Mouse (Mus musculus) layer of hippocampus, postnatal 14 days (tissue): ENCODE data around the gene Spsb1. TPM values are rescaled to one million over a fixed set of nuclear protein-coding genes. Genes with fewer than 3 reads are reported as not detected.

Experiments used
- DNase-seq, 2 experiments: peaks; one replicate each; pipeline ENCODE4 v3.0.0; 2021 to 2022; ENCODE audit warnings: low spot score in 2 of 2, mixed read lengths in 1 of 2
- total RNA-seq, 2 experiments: library from RNA; stranded (reverse); gene quantifications; 2 replicates each; pipeline ENCODE4 v1.2.3; 2021

Gene Spsb1
- total RNA-seq, 2 experiments from 2014 or later = 25.3 to 29.1 TPM

DNA sequence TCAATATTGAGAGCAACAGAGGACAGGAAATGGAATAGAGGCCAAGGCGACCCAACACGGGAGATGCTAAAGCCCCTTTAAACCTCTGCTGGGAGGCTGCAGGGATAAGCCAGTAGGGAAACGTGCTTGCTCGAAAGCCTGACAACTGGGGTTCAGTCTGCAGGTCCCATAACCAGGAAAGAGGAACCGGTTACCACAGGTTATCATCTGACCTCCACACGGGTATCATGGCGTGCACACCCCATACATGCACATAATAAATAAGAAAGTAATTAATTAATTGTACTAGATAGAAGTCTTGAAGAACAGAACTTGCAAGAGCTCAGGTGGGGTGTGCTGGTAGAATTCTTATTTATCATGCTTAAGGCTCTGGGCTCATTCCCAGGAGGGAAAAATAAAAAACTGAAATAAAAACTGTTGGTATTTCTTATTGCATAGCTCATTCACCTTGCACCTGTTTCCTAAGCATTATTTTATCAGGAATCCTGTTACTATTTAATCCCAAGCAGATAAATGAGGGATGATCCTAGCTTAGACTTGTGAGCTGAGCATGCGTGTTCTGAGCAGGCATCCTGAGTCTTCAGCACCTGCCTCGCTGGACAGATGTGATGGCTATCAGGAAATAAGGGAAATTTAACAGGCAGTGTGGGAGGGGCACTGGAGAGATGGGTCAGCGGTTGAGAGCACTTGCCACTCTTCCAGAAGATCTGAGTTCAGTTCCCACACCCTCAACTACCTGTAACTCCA lies 32.0 kb upstream of the Spsb1 start:
- no peak for DNase-seq

GRCm38 (mm10) chr4:149983921-149984645 lies 29.2 kb upstream of the Spsb1 start:
- DNase-seq = no peak

GRCm38 (mm10) chr4:149982154-149982553 lies 27.3 kb upstream of the Spsb1 start:
- no peak for DNase-seq

GRCm38 (mm10) chr4:149979819-149980308 lies 25.0 kb upstream of the Spsb1 start:
- peak; percentile 78 to 86 for DNase-seq

DNA sequence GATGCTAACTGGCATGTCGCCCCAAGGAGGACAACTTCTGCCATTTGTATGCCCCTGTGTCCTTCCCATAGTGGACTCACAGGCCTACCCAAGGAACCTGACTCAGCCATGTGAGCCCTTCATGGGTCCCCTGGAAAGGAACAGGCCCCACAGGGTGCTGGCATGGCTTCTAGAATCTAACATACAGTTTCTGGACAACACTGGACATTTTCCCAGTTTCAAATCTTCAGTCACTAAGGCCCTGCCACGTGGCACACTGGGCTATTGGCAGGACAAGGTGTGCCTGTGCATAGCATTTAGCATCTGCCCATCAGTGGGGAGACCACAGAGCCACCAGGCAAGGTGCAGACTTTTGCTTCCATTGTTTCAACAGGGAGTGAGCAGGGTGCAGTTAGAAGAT lies 24.0 kb upstream of the Spsb1 start:
- DNase-seq = no peak

GRCm38 (mm10) chr4:149977801-149978544 lies 23.1 kb upstream of the Spsb1 start:
- DNase-seq = no peak

- DNase-seq = no peak
Observed at GRCm38 (mm10) chr4:149977181-149977580, 22.3 kb upstream of the Spsb1 start.

DNA sequence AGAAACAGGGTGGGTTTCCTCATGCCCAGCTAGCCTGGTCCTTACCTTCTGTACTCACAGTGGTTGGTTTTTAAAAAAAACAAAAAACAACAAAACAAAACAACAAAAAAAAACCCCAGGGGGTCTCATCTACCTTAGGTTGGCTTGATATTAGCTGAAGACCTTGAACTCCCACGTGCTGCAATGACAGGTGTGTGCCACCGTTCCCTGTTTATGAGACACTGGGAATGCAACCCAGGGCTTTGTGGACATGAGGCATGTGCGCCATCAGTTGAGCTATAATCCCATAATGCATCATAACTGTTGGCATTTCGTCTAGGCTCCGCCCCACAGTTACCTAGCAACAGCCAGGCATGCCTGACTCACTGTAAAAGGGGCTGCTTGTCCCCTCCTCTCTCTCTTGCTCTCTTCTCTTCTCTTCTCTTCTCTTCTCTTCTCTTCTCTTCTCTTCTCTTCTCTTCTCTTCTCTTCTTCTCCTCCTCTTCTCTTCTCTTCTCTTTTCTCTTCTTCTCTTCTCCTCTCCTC lies 20.9 kb upstream of the Spsb1 start:
- no peak for DNase-seq

GRCm38 (mm10) chr4:149975291-149975690 lies 20.4 kb upstream of the Spsb1 start:
- no peak for DNase-seq

DNA sequence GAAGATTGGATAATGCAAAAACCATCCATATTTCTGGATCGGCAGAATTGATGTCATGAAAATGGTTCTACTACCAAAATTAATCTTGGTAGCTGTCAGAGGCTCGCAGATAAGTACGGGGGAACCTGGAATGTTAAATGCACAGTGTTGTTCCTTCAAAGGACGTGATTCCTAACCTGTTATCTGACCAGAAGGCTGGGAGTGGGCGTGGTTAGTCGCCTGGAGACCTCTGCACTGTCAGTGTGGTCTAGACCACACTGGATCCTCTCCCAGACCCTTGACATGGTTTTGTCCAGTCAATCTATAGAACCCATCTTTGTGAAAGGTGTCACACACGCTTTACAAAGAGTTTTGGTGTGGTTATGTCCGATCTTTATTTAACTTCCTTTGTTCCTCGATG lies 16.6 kb upstream of the Spsb1 start:
- DNase-seq = no peak

DNA sequence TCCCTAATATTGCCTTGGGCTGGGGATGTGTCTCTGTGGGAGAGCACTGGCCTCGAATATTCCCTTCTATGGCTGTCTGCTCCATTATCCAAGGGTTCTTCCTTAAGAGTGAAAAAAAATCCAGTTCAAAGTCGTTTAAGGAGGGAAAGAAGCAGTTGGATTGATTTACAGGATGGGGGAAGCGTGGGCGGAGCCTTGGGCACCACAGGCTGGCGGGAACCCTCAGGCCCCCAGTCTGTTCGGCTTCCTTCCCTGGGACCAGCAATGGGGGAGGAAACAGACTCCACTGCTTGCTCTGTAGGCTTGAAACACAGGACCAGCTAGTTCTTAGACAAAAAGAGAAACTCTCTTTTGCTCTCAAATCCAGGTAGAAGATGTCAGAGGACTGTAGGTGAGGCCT lies 13.7 kb upstream of the Spsb1 start:
- DNase-seq = no peak

DNA sequence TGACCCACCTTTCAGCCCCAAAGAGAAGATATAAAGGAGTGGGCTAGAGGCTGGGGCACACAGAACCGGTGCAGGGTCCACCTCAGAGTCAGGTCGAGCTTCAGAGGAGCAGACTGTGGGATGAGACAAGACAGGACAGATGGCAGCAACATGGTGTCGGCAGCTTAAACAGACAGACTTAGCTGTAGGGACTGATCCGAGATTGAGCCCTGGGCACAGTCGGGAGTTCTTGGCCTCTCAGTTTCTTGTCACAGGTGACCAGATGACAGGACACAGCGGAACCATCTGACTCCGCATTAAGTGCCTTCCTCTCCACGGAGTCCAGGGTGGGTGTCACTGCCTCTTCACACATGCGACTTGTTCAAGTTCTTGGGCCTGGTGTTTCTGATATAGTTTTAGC lies 12.1 kb upstream of the Spsb1 start:
- no peak for DNase-seq

GRCm38 (mm10) chr4:149966252-149966651 lies 11.4 kb upstream of the Spsb1 start:
- DNase-seq = peak in 1 of 2 experiments; percentile 39

GRCm38 (mm10) chr4:149965672-149966071 lies 10.8 kb upstream of the Spsb1 start:
- no peak for DNase-seq

GRCm38 (mm10) chr4:149965242-149965641 lies 10.4 kb upstream of the Spsb1 start:
- DNase-seq = no peak

DNA sequence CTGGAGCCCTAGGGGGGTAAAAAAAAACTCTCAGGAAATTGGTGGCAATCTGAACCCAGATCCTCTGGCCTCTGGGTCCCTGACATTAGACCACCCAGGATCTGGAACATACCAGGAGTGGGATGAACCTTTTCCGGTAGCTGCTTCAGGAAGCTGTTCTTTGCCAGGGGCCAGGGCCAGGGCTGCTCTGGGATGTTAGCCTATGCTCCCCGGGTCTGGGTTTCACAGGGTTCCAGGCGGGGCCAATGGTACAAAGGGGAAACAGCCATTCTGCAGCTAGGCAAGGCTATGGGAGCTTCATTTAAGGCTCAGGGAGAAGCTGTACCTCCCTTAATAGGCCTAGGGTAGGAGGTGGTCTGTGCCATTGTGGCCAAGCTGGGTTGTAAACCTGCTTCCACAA lies 9.9 kb upstream of the Spsb1 start:
- DNase-seq = no peak

DNA sequence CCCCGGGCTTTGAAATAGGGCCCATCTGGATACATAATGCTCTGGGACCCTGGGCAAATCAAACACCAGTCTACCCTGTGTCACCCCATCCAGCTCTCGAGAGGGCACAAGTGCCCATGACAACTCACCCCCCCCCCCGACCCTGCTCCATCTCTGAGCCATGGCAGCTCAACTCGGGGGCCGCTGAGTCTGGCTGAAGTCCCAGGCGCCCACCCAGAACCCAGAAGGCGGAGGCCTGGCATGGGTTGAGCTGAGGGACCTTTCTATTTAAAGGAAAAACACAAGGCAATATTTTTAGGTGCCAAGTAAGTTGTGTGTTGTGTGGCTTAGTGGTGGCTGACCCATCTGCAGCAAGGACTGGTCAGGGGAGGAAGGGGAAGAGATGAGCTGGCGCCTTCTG lies 9.4 kb upstream of the Spsb1 start:
- DNase-seq = no peak

DNA sequence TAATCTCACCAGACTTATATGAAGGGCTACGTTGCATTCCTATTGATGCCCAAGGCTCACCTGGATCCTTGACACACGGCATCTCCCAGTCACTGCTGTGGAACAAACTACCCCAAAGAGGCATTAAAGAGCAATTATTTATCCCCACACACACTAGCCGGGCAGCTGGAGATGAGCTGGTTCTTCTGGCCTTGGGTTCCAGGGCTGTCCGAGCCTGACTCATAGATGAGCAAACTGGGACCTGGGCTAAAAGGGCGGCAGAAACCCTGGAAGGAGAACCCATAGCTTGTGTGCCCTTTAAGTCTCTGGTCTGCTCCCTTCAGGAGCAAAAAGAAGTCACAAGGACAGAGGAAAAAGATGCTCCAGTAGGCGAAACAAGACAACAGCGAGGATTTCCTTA lies 5.5 kb upstream of the Spsb1 start:
- DNase-seq = no peak

DNA sequence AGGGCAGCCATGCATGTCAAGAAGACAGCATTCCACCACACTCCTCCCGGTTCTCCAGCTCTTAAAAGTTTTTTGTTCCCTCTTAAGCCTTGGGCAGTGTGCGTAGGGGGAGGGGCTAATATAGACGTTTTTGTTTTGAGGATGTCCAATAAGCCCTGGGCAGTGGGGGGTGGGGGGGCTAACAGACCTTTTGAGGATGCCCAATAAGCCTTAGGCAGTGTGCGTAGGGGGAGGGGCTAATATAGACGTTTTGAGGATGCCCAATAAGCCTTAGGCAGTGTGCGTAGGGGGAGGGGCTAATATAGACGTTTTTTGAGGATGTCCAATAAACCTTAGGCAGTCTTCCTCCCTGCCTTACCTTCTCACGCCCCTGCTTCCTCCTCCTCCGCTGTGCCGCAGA lies 5.0 kb upstream of the Spsb1 start:
- no peak for DNase-seq

DNA sequence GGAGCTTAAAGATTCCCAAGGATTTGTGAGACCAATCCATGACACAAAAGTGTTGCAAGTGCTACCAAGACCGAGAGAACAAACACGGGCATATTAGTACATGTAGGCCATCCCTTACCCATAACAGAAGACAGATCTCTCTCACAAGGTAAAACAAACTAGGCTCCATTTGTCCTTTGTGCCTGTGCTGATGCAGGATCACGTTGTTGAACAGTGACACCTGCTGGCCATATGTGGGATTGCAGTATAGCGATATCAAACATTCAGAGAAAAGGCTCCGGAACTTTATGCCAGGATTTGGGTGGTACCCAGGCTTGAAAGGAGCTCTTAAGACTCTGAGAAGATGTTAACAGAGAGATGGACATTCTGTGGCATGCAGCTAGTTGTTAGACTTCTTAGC lies 3.7 kb upstream of the Spsb1 start:
- DNase-seq = peak; percentile 84 to 90

DNA sequence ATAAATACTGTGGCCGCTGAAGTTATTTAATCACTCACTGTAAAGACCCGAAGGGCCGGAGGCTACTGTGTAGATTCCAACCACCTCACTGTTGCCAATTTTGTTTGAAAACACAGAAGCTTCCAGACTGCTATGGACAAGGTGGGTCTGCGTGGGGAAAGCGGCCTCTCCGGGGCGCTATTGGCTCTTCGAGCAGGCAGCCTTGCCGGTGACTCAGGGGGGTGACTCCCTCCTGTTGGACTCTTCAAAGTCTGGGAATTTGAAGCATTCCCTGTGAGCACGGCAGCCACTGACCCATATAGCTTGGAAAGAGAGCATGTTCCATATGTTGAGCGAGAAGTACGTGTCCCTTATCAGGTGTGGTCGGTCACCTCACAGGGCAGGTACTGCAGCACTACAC lies 1.2 kb upstream of the Spsb1 start:
- no peak for DNase-seq

- no peak for DNase-seq
Observed at GRCm38 (mm10) chr4:149955631-149956030, 788 bp upstream of the Spsb1 start.
